Comparison of ENCODE assay signal across 7 mouse cellular contexts in the genomic region with DNA sequence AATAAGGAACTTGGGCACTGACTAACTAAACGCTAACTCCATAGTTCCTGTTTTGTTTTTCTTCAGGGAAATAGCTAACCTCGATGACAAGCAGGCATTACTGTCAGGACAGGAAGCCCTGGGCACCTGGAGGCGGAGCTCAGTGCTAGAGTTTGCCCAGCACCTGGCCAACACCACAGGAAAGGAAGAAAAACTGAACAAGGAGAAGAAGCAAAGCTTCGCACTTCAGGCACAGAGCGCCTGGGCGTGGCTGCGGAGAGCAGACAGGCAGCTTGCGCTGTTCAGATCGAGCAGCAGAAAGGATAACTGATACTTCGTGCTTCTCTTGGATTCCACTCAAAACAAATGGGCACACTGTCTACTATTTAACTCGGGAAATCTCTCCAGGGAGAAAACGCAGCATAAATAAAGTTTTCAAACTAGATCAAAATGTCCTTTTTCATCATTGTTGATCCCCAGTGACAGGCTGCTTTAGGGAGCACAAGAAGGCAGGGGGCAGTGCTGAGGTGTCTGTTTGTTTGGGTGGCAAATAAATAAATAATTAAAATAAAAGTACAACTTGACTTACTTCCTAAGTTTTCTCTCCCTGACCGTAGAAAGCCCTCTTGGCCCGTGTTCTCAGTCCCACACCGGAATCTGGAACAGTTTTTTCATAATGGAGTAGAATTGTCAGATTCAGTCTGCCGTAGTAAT. TPM values are rescaled to one million over a fixed set of nuclear protein-coding genes. Genes with fewer than 3 reads are reported as not detected.
DNase-seq lines count a peak whose midpoint lies in the region; ATAC-seq and TF ChIP-seq lines count a peak whose summit lies in the region.

No protein-coding gene starts in this region.

- peak overlapping the region; percentile 12; the same call in 1 of the 2 replicates for H3K9ac ChIP-seq in embryonic facial prominence, embryonic 13.5 days
- no peak overlapping the region for H3K9ac ChIP-seq in limb, embryonic 13.5 days
- H3K9ac ChIP-seq in hindbrain, embryonic 13.5 days = no peak overlapping the region

- DNase-seq in thymus, adult 2 months = peak; percentile 16
- no peak for DNase-seq in thymus, adult 18-20 months
- no peak for DNase-seq in urinary bladder, postnatal 4 days (ENCODE audit: low spot score in 2 of 2)
- DNase-seq in gastrocnemius, adult 8-10 months (ENCODE audit: low spot score in 2 of 2) = no peak

- H3K27ac ChIP-seq in thymus, adult 2 months (ENCODE audit: control insufficient read depth, insufficient read depth, low read length) = no peak overlapping the region
- H3K27ac ChIP-seq in embryonic facial prominence, embryonic 13.5 days = no peak overlapping the region
- no peak overlapping the region for H3K27ac ChIP-seq in limb, embryonic 13.5 days
- no peak overlapping the region for H3K27ac ChIP-seq in hindbrain, embryonic 13.5 days

- peak overlapping the region; percentile 32 for H3K4me2 ChIP-seq in embryonic facial prominence, embryonic 13.5 days
- 0 out of 2 replicates have a peak overlapping the region, but pooled peaks have one; percentile 11 for H3K4me2 ChIP-seq in limb, embryonic 13.5 days (replicated peaks)
- H3K4me2 ChIP-seq in hindbrain, embryonic 13.5 days = no peak overlapping the region

- H3K4me3 ChIP-seq in thymus, adult 2 months (ENCODE audit: control insufficient read depth, insufficient read depth, low read length) = no peak overlapping the region
- H3K4me3 ChIP-seq in embryonic facial prominence, embryonic 13.5 days = no peak overlapping the region
- no peak overlapping the region for H3K4me3 ChIP-seq in limb, embryonic 13.5 days
- no peak overlapping the region for H3K4me3 ChIP-seq in hindbrain, embryonic 13.5 days

- H3K36me3 ChIP-seq in thymus, adult 2 months (ENCODE audit: control insufficient read depth, insufficient read depth, low read length) = no peaks in the 10 kb centered on the region
- H3K36me3 ChIP-seq in embryonic facial prominence, embryonic 13.5 days = no peaks in the 10 kb centered on the region
- H3K36me3 ChIP-seq in limb, embryonic 13.5 days = no peaks in the 10 kb centered on the region
- H3K36me3 ChIP-seq in hindbrain, embryonic 13.5 days = no peaks in the 10 kb centered on the region

- no peak for ATAC-seq in embryonic facial prominence, embryonic 13.5 days (ENCODE audit: insufficient number of reproducible peaks, insufficient read depth, low FRiP score, low TSS enrichment, low read depth)
- ATAC-seq in limb, embryonic 13.5 days (ENCODE audit: low FRiP score, low read depth) = no peak
- no peak for ATAC-seq in hindbrain, embryonic 13.5 days (ENCODE audit: low FRiP score)

- TF ChIP-seq POLR2A in thymus, adult 2 months (IDR thresholded peaks at IDR 0.05; ENCODE audit: control insufficient read depth, extremely low read depth, insufficient read depth, low read length, poor library complexity) = no peak

- peaks cover 5% of the 10 kb centered on the region; the same call in 1 of the 2 replicates for H3K4me1 ChIP-seq in thymus, adult 2 months (replicated peaks; ENCODE audit: control insufficient read depth, insufficient read depth, low read length)
- H3K4me1 ChIP-seq in embryonic facial prominence, embryonic 13.5 days = no peaks in the 10 kb centered on the region
- no peaks in the 10 kb centered on the region for H3K4me1 ChIP-seq in limb, embryonic 13.5 days
- H3K4me1 ChIP-seq in hindbrain, embryonic 13.5 days (replicated peaks) = no peaks in the 10 kb centered on the region

- H3K9me3 ChIP-seq in embryonic facial prominence, embryonic 13.5 days = no peaks in the 10 kb centered on the region
- H3K9me3 ChIP-seq in limb, embryonic 13.5 days = no peaks in the 10 kb centered on the region
- H3K9me3 ChIP-seq in hindbrain, embryonic 13.5 days = no peaks in the 10 kb centered on the region

- no peaks in the 10 kb centered on the region for H3K27me3 ChIP-seq in thymus, adult 2 months (ENCODE audit: control insufficient read depth, insufficient read depth, low read length)
- H3K27me3 ChIP-seq in embryonic facial prominence, embryonic 13.5 days = no peaks in the 10 kb centered on the region
- no peaks in the 10 kb centered on the region for H3K27me3 ChIP-seq in limb, embryonic 13.5 days
- H3K27me3 ChIP-seq in hindbrain, embryonic 13.5 days = no peaks in the 10 kb centered on the region

- WGBS in thymus, adult 2 months = 37% methylated on average over 16 of the region's 16 CpGs
- WGBS in embryonic facial prominence, embryonic 13.5 days = 59% methylated on average over 16 of the region's 16 CpGs
- WGBS in limb, embryonic 13.5 days = 76% methylated on average over 16 of the region's 16 CpGs
- WGBS in hindbrain, embryonic 13.5 days = 82% methylated on average over 16 of the region's 16 CpGs

- TF ChIP-seq CTCF in thymus, adult 2 months (IDR thresholded peaks at IDR 0.05; ENCODE audit: borderline replicate concordance, control insufficient read depth, extremely low read depth, insufficient read depth, low read length, poor library complexity) = no peak

RNA-seq across cellular contexts. Expression of gene Tmx1, which starts 24.1 kb away (rescaled TPM):
- polyA plus RNA-seq in thymus, adult 2 months (2012; rRNA removed) = 10.3 and 11.1 TPM in 2 replicates
- 93.2 and 105 TPM in 2 replicates for polyA plus RNA-seq in embryonic facial prominence, embryonic 13.5 days (2015; fragmentation: Nextera tagmentation; extraction: Ambion mirVana)
- 99.9 and 105 TPM in 2 replicates for polyA plus RNA-seq in limb, embryonic 13.5 days (2015; fragmentation: Nextera tagmentation; extraction: Ambion mirVana)
- 146 and 151 TPM in 2 replicates for polyA plus RNA-seq in hindbrain, embryonic 13.5 days (2015; fragmentation: Nextera tagmentation; extraction: Ambion mirVana)
- total RNA-seq in gastrocnemius, adult 8-10 months (2022) = 10 to 100 TPM in 3 of 4 experiments, 1 to 10 TPM in 1; 8.3 to 11.5 (median 11.0) TPM
